Comparison of ENCODE assay signal across 26 mouse cellular contexts in the genomic region with DNA sequence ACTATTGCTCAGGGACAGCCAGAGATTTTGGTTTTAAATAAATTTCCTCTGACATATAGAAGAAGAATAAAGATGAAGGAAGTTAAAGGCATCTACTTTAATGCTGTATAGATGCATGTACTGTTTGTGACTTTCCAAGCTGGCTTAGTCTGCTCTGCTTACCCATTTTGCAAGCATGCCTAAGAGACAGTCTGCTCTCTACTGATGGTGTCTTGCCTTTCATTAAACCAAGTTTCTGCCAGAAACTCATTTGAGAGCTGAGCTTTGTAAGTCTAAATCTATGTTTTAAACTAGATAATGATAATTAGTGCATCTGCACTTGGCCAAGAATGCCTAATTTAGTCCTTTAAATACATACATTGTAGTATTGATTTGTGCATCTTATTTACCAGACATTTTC.
DNase-seq lines count a peak whose midpoint lies in the region; ATAC-seq and TF ChIP-seq lines count a peak whose summit lies in the region.
"Had no signal": no experiment of that assay in that cellular context is flagged by ENCODE, and none has a peak within 500 bp of the region (broad histone marks: within the 10 kb centered on the region; RNA-seq: fewer than 3 reads in every experiment).

No protein-coding gene starts in this region.

- H3K4me1 ChIP-seq in forebrain, embryonic 13.5 days, result no peaks in the 10 kb centered on the region
- H3K4me1 ChIP-seq in forebrain, embryonic 10.5 days, result no peaks in the 10 kb centered on the region
- H3K4me1 ChIP-seq in liver, adult 2 months (ENCODE audit: control insufficient read depth, insufficient read depth, low read length), result no peaks in the 10 kb centered on the region
- no peaks in the 10 kb centered on the region for H3K4me1 ChIP-seq in liver, embryonic 11.5 days (replicated peaks; ENCODE audit: control insufficient read depth, insufficient read depth, low read length)
- H3K4me1 ChIP-seq in forebrain, embryonic 16.5 days (replicated peaks; ENCODE audit: control insufficient read depth, insufficient read depth, low read length), result no peaks in the 10 kb centered on the region
- H3K4me1 ChIP-seq: embryonic facial prominence, embryonic 12.5 days; hindbrain, embryonic 12.5 days; hindbrain, embryonic 15.5 days had no signal

- no peaks in the 10 kb centered on the region for H3K79me2 ChIP-seq in liver, adult 2 months (ENCODE audit: control insufficient read depth, insufficient read depth, low read length)

- TF ChIP-seq CTCF in liver, adult 2 months (IDR thresholded peaks at IDR 0.05; ENCODE audit: low read depth, low read length), result no peak

- H3K9me3 ChIP-seq in forebrain, embryonic 13.5 days (replicated peaks), result no peaks in the 10 kb centered on the region
- H3K9me3 ChIP-seq in forebrain, embryonic 10.5 days, result no peaks in the 10 kb centered on the region
- no peaks in the 10 kb centered on the region for H3K9me3 ChIP-seq in liver, embryonic 11.5 days (ENCODE audit: control insufficient read depth, low read length)
- no peaks in the 10 kb centered on the region for H3K9me3 ChIP-seq in forebrain, embryonic 16.5 days (ENCODE audit: control insufficient read depth, low read length)
- H3K9me3 ChIP-seq: embryonic facial prominence, embryonic 12.5 days; G1E; hindbrain, embryonic 12.5 days; hindbrain, embryonic 15.5 days had no signal

- H3K4me3 ChIP-seq in forebrain, embryonic 13.5 days, result no peak overlapping the region
- H3K4me3 ChIP-seq in forebrain, embryonic 10.5 days, result no peak overlapping the region
- no peak overlapping the region for H3K4me3 ChIP-seq in liver, adult 2 months (ENCODE audit: insufficient read depth, low read depth, low read length)
- no peak overlapping the region for H3K4me3 ChIP-seq in liver, embryonic 11.5 days (ENCODE audit: low read depth, low read length)
- no peak overlapping the region for H3K4me3 ChIP-seq in forebrain, embryonic 16.5 days (replicated peaks; ENCODE audit: low read length)
- H3K4me3 ChIP-seq: embryonic facial prominence, embryonic 12.5 days; erythroblast, embryonic 14.5 days; gastrocnemius, adult 2 months; hindbrain, embryonic 12.5 days; hindbrain, embryonic 15.5 days had no signal

- no peak overlapping the region for H3K27ac ChIP-seq in forebrain, embryonic 13.5 days
- H3K27ac ChIP-seq in forebrain, embryonic 10.5 days, result no peak overlapping the region
- H3K27ac ChIP-seq in liver, adult 2 months (replicated peaks; ENCODE audit: insufficient read depth, low read depth, low read length), result no peak overlapping the region
- H3K27ac ChIP-seq in liver, embryonic 11.5 days (ENCODE audit: low read depth, low read length), result no peak overlapping the region
- peak overlapping the region; percentile 47 for H3K27ac ChIP-seq in forebrain, embryonic 16.5 days (ENCODE audit: low read length)
- H3K27ac ChIP-seq: embryonic facial prominence, embryonic 12.5 days; gastrocnemius, adult 2 months; hindbrain, embryonic 12.5 days; hindbrain, embryonic 15.5 days had no signal

- no peak for DNase-seq in forebrain, embryonic 10.5 days (ENCODE audit: extremely low spot score, low spot score)
- DNase-seq in liver, adult 2 months (ENCODE audit: extremely low read depth, low read depth, low spot score), result peak; percentile 15
- DNase-seq in liver, embryonic 11.5 days (ENCODE audit: low spot score), result no peak
- no peak for DNase-seq in adipocyte (ENCODE audit: low spot score)
- DNase-seq in spleen, postnatal 14 days (ENCODE audit: low spot score in 2 of 2), result no peak
- DNase-seq: adrenal gland, adult 8-10 months; adrenal gland, postnatal 25 days; B cell, adult 2 months; cerebellum, adult 11-12 months; cerebellum, adult 8-10 months; cerebellum, postnatal 10 days; gastrocnemius, adult 2 months; gastrocnemius, postnatal 14 days; heart, adult 11 months; kidney, adult 2 months had no signal

- no peaks in the 10 kb centered on the region for H3K36me3 ChIP-seq in forebrain, embryonic 13.5 days (ENCODE audit: poor library complexity, severe bottlenecking)
- H3K36me3 ChIP-seq in forebrain, embryonic 10.5 days (replicated peaks), result no peaks in the 10 kb centered on the region
- no peaks in the 10 kb centered on the region for H3K36me3 ChIP-seq in liver, adult 2 months (ENCODE audit: control insufficient read depth, insufficient read depth, low read length)
- H3K36me3 ChIP-seq in liver, embryonic 11.5 days (ENCODE audit: control insufficient read depth, insufficient read depth, low read length), result no peaks in the 10 kb centered on the region
- no peaks in the 10 kb centered on the region for H3K36me3 ChIP-seq in forebrain, embryonic 16.5 days (ENCODE audit: control insufficient read depth, insufficient read depth)
- H3K36me3 ChIP-seq: embryonic facial prominence, embryonic 12.5 days; G1E; hindbrain, embryonic 12.5 days; hindbrain, embryonic 15.5 days had no signal

- no peak overlapping the region for H3K9ac ChIP-seq in forebrain, embryonic 13.5 days
- H3K9ac ChIP-seq in liver, adult 2 months (ENCODE audit: low read depth, low read length), result no peak overlapping the region
- H3K9ac ChIP-seq in liver, embryonic 11.5 days (ENCODE audit: low read depth, low read length), result no peak overlapping the region
- H3K9ac ChIP-seq in forebrain, embryonic 16.5 days (replicated peaks; ENCODE audit: low read depth, low read length), result no peak overlapping the region
- H3K9ac ChIP-seq: embryonic facial prominence, embryonic 12.5 days; hindbrain, embryonic 12.5 days; hindbrain, embryonic 15.5 days had no signal

- no peak overlapping the region for H3K4me2 ChIP-seq in forebrain, embryonic 13.5 days
- H3K4me2 ChIP-seq in liver, embryonic 11.5 days, result no peak overlapping the region
- H3K4me2 ChIP-seq in forebrain, embryonic 16.5 days (ENCODE audit: low read length), result no peak overlapping the region
- H3K4me2 ChIP-seq: embryonic facial prominence, embryonic 12.5 days; heart, embryonic 11.5 days; hindbrain, embryonic 12.5 days; hindbrain, embryonic 15.5 days had no signal

- ATAC-seq in forebrain, embryonic 13.5 days, result peak; percentile 72; the same call in 1 of the 2 replicates
- ATAC-seq in liver, embryonic 11.5 days (replicated peaks; ENCODE audit: low FRiP score), result no peak
- peak; percentile 87; the same call in 1 of the 2 replicates for ATAC-seq in forebrain, embryonic 16.5 days
- ATAC-seq: intestine, postnatal 0 days; Patski had no signal

- no peaks in the 10 kb centered on the region for H3K27me3 ChIP-seq in forebrain, embryonic 13.5 days
- no peaks in the 10 kb centered on the region for H3K27me3 ChIP-seq in forebrain, embryonic 10.5 days (ENCODE audit: poor library complexity, severe bottlenecking)
- H3K27me3 ChIP-seq in liver, adult 2 months (ENCODE audit: control insufficient read depth, insufficient read depth, low read length), result no peaks in the 10 kb centered on the region
- H3K27me3 ChIP-seq in liver, embryonic 11.5 days (replicated peaks; ENCODE audit: control insufficient read depth, insufficient read depth, low read length), result no peaks in the 10 kb centered on the region
- no peaks in the 10 kb centered on the region for H3K27me3 ChIP-seq in forebrain, embryonic 16.5 days (replicated peaks; ENCODE audit: control insufficient read depth, insufficient read depth, low read length)
- H3K27me3 ChIP-seq: CH12.LX; embryonic facial prominence, embryonic 12.5 days; hindbrain, embryonic 12.5 days; hindbrain, embryonic 15.5 days; Patski had no signal

- TF ChIP-seq POLR2A in liver, adult 2 months (IDR thresholded peaks at IDR 0.05; ENCODE audit: extremely low read depth, insufficient read depth, low read length), result no peak
